Mouse (Mus musculus): Measurements from ENCODE around the gene Dydc2. TPM values are rescaled to one million over a fixed set of nuclear protein-coding genes. Genes with fewer than 3 reads are reported as not detected.

The Dydc2 gene
- total RNA-seq, 2 experiments from 2014 or later, result 0.36 to 0.53 TPM

GRCm38 (mm10) chr14:40999904-41000645 is 68.9 kb downstream of the Dydc2 start:
- no peak for DNase-seq

Other genes starting within 250 kb of the Dydc2 start
- gene Sh2d4b, start 175.9 kb downstream of the Dydc2 start, total RNA-seq (2021), result 1 to 10 TPM; 1.2 to 2.6 TPM
- 10 to 100 TPM; 31.5 to 37.3 TPM for gene Tspan14, start 102.4 kb downstream of the Dydc2 start, total RNA-seq (2021)
- gene Fam213a, start 55.4 kb downstream of the Dydc2 start, total RNA-seq (2021), result 100 to 1,000 TPM; 115 to 121 TPM
- under 1 TPM in 1 of 2 experiments, not detected in 1; 0.49 TPM for gene Dydc1, start 3.7 kb upstream of the Dydc2 start, total RNA-seq (2021)
- gene Mat1a, start 35.8 kb upstream of the Dydc2 start, total RNA-seq (2021), result under 1 TPM in 1 of 2 experiments, not detected in 1; 0.53 TPM
- gene Sftpa1, start 62.6 kb upstream of the Dydc2 start, total RNA-seq (2021), result under 1 TPM; 0.26 to 0.46 TPM
- under 1 TPM in 1 of 2 experiments, not detected in 1; 0.46 TPM for gene Mbl1, start 82.2 kb upstream of the Dydc2 start, total RNA-seq (2021)
- gene Sftpd, start 115.9 kb upstream of the Dydc2 start, total RNA-seq (2021), result not detected
- not detected for gene Gm2832, start 209.6 kb upstream of the Dydc2 start, total RNA-seq (2021)